Mouse (Mus musculus): ENCODE measurements at regions not wholly inside any gene's neighbourhood (a gene's known extent, or its start where the extent isn't known, plus 50 kb on each side); places are given as distances from the start of the nearest gene placed in this dataset.
"Not testable (repeated sequence)": the region's sequence is repeated elsewhere in the genome, so short reads cannot be mapped to it uniquely, and the experiment has no call there.

- peak; percentile 33 for DNase-seq
Observed at GRCm38 (mm10) chr13:12726831-12727230, 73.0 kb downstream of the Prl2c3 start.

- not testable (repeated sequence) for DNase-seq
Observed at GRCm38 (mm10) chr13:12717972-12718546, 81.8 kb downstream of the Prl2c3 start.

GRCm38 (mm10) chr13:12711471-12712273 is 88.2 kb downstream of the Prl2c3 start:
- DNase-seq: no peak

GRCm38 (mm10) chr13:12702804-12703612 is 96.9 kb downstream of the Prl2c3 start:
- DNase-seq: peak; percentile 19

- DNase-seq: peak; percentile 24
Observed at GRCm38 (mm10) chr13:12702111-12702803, 97.6 kb downstream of the Prl2c3 start.

GRCm38 (mm10) chr13:12693593-12694118 is 106.2 kb downstream of the Prl2c3 start:
- not testable (repeated sequence) for DNase-seq

- DNase-seq: not testable (repeated sequence)
Observed at GRCm38 (mm10) chr13:12688778-12689177, 111.1 kb downstream of the Prl2c3 start.

GRCm38 (mm10) chr13:12688149-12688548 is 111.7 kb downstream of the Prl2c3 start:
- DNase-seq: not testable (repeated sequence)

- not testable (repeated sequence) for DNase-seq
Observed at GRCm38 (mm10) chr13:12680954-12681571, 115.4 kb downstream of the Ero1lb start.

- peak; percentile 75 for DNase-seq
Observed at GRCm38 (mm10) chr13:12680283-12680953, 114.7 kb downstream of the Ero1lb start.

- no peak for DNase-seq
Observed at GRCm38 (mm10) chr13:12677372-12677771, 111.7 kb downstream of the Ero1lb start.

- DNase-seq: not testable (repeated sequence)
Observed at GRCm38 (mm10) chr13:12671011-12671410, 105.3 kb downstream of the Ero1lb start.

- not testable (repeated sequence) for DNase-seq
Observed at GRCm38 (mm10) chr13:12668742-12669141, 103.1 kb downstream of the Ero1lb start.

- DNase-seq: peak; percentile 71
Observed at GRCm38 (mm10) chr13:12667727-12668665, 102.3 kb downstream of the Ero1lb start.

GRCm38 (mm10) chr13:12666050-12666449 is 100.4 kb downstream of the Ero1lb start:
- not testable (repeated sequence) for DNase-seq

Measured in kidney, adult 9 months (tissue).